Mouse (Mus musculus): ENCODE measurements around the gene Dynlt1f. TPM values are rescaled to one million over a fixed set of nuclear protein-coding genes. Genes with fewer than 3 reads are reported as not detected.

Gene Dynlt1f
- total RNA-seq, 2 experiments from 2014 or later: 56.5 to 62.7 TPM

Other genes starting within 250 kb of the Dynlt1f start
- 10 to 100 TPM; 81.4 to 83.4 TPM for gene Dynlt1b, start 225.8 kb downstream of the Dynlt1f start, total RNA-seq (2021)
- 1 to 10 TPM; 1.9 to 3.1 TPM for gene Dynlt1c, start 54.2 kb downstream of the Dynlt1f start, total RNA-seq (2021)
- under 1 TPM; 0.33 to 0.39 TPM for gene Sytl3, start 3.2 kb upstream of the Dynlt1f start, total RNA-seq (2021)
- 10 to 100 TPM; 10.3 to 16.5 TPM for gene Ezr, start 126.9 kb upstream of the Dynlt1f start, total RNA-seq (2021)

All from gastrocnemius, postnatal 14 days (tissue).